Mouse (Mus musculus) thymus, adult 2 months (tissue): Measurements from ENCODE around the gene Ctnna3. TPM values are rescaled to one million over a fixed set of nuclear protein-coding genes. Genes with fewer than 3 reads are reported as not detected.
"Not testable (repeated sequence)": the region's sequence is repeated elsewhere in the genome, so short reads cannot be mapped to it uniquely, and the experiment has no call there.

Experiments used
- DNase-seq: peaks from one replicate; pipeline ENCODE4 v3.0.0; 2021
- H3K27ac ChIP-seq: fragments of 200-500 bp; 2 replicates; pipeline ENCODE4 v1.5.1; 2012; ENCODE audit warnings: low read length, control low read depth; ENCODE audit not compliant: control insufficient read depth, insufficient read depth
- H3K27me3 ChIP-seq: fragments of 200-500 bp; 2 replicates; pipeline ENCODE4 v1.6.1; 2012; ENCODE audit warnings: mild to moderate bottlenecking, low read length, moderate library complexity, mixed read lengths; ENCODE audit not compliant: control insufficient read depth, insufficient read depth
- H3K36me3 ChIP-seq: fragments of 200-500 bp; 2 replicates; pipeline ENCODE4 v1.6.1; 2012; ENCODE audit warnings: mild to moderate bottlenecking, low read length, moderate library complexity; ENCODE audit not compliant: control insufficient read depth, insufficient read depth
- H3K4me1 ChIP-seq: fragments of 200-500 bp; replicated peaks from 2 replicates; pipeline ENCODE4 v1.6.1; 2012; ENCODE audit warnings: low read length; ENCODE audit not compliant: control insufficient read depth, insufficient read depth
- H3K4me3 ChIP-seq: fragments of 200-500 bp; 2 replicates; pipeline ENCODE4 v1.5.1; 2012; ENCODE audit warnings: mild to moderate bottlenecking, low read length, control low read depth, moderate library complexity; ENCODE audit not compliant: control insufficient read depth, insufficient read depth
- CTCF ChIP-seq: fragments of 200-500 bp; IDR thresholded peaks from 2 replicates; pipeline ENCODE4 v1.5.1; 2012; ENCODE audit warnings: mild to moderate bottlenecking, control low read depth, low read length, moderate library complexity, borderline replicate concordance; ENCODE audit not compliant: control insufficient read depth, poor library complexity, insufficient read depth; ENCODE audit errors: extremely low read depth
- POLR2A ChIP-seq: fragments of 200-500 bp; IDR thresholded peaks from 2 replicates; pipeline ENCODE4 v1.6.1; 2012; ENCODE audit warnings: mild to moderate bottlenecking, low read length, control low read depth, moderate library complexity; ENCODE audit not compliant: control insufficient read depth, poor library complexity, insufficient read depth; ENCODE audit errors: extremely low read depth
- WGBS: fragments of 180-500 bp; shearing (Covaris S2); methylation state at CpG from one replicate; pipeline ENCODE4 v1.1.7; 2018; 5-methylcytosine and 5-hydroxymethylcytosine counted together
- polyA plus RNA-seq: library from polyadenylated mRNA; depleted of rRNA; stranded (reverse); fragments of >200 nt; gene quantifications from 2 replicates; pipeline ENCODE4 v1.2.3, GENCODE M21; 2012

Ctnna3 gene
- polyA plus RNA-seq, 1 experiment: 0.46 TPM

DNA sequence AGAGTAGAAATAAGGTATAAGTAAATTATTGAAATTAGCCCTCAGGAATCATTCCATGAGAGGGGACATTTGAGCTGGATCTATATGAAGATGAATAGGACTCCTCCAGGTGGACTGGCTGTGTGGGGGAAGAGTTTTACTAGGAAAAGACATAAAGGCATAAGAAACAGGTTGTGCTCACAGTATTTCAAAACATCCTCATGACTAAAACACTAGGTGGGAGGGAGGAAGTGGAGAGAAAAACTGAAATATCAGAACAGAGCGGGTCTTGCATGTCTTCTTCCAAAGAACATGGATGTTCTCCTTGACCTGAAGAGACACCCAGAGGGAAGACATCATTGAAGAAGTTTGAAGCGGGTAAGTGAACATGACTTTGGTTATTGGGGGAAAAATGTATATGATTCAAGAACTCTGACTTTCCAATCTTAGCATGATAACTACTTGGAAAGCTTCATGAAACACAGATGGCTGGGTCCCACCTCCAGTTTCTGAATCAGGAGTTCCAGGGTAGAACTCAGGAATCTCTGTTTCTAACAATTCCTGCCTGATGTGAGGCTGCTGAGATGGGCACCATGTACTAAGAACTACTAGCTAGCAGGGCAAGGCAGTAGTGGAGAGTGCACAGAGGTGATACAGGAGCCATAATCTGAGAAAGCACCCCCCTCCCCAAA, 881.9 kb downstream of the Ctnna3 start:
- Histone ChIP-seq H3K36me3 (no peaks in the 10 kb centered on the region), H3K4me3 (no peak overlapping the region), H3K27me3 (no peaks in the 10 kb centered on the region), H3K4me1 (no peaks in the 10 kb centered on the region), H3K27ac (no peak overlapping the region)
- WGBS: 92% methylated on average over 2 of the region's 2 CpGs
- TF ChIP-seq CTCF (no peak), POLR2A (no peak)
- no peak for DNase-seq

DNA sequence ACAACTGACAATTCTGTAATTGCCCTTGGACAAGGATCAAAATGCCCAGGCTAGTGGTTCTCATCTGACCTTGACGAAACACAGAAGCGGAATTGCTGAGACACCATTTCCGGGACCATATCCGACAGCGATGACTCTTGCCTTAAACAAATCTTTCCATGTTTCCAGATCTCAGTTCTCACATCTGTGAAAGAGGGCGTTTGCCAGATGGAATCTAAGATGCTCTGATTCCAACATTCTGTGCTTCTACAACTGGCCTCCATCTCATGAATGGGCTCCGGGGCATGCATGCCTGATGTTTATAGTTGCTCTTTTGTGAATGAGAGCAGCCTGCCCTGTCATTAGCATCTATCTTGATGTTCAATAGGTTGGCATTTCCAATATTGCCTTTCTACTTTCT, 890.4 kb downstream of the Ctnna3 start:
- no peak for DNase-seq
- Histone ChIP-seq H3K4me3 (no peak overlapping the region), H3K36me3 (no peaks in the 10 kb centered on the region), H3K27ac (no peak overlapping the region), H3K27me3 (no peaks in the 10 kb centered on the region), H3K4me1 (no peaks in the 10 kb centered on the region)
- 90% methylated on average over 7 of the region's 7 CpGs for WGBS
- no peak for TF ChIP-seq CTCF
- no peak for TF ChIP-seq POLR2A

DNA sequence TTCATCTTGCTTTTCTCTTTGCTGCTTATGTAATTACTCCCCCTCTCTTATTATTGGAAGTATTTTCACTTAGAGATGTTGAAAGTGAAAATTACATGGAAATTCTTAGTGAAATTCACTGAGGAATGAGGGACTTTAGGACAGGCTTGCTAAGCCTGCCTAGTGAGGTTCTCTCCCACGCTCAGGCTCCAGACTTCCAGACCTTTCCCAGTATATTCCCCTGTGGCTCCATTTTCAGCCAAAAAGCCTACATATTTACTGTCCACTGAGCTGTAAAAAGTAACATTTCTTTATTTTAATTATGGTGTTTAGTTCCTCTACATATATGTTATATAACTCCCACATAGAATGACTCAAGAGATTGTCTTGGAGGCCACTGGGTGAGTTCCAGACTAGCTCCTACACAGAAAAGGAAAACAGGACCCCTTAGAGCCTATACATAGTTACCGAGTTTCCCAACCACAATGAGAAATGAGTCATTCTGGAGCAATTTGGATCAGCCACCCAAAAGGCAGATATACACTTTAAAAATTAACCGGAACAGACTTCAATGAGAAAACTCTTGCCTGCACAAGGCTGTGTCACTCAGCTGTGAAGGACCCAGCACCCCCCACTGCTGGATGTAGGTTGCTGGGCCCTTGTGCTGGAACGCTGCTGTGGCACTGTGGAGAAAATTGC, 912.9 kb downstream of the Ctnna3 start:
- H3K4me3 ChIP-seq: no peak overlapping the region
- H3K27me3 ChIP-seq: no peaks in the 10 kb centered on the region
- no peak for DNase-seq
- no peak overlapping the region for H3K27ac ChIP-seq
- H3K36me3 ChIP-seq: no peaks in the 10 kb centered on the region
- H3K4me1 ChIP-seq: no peaks in the 10 kb centered on the region
- 81% methylated on average over 4 of the region's 4 CpGs for WGBS
- TF ChIP-seq CTCF (no peak), POLR2A (no peak)

DNA sequence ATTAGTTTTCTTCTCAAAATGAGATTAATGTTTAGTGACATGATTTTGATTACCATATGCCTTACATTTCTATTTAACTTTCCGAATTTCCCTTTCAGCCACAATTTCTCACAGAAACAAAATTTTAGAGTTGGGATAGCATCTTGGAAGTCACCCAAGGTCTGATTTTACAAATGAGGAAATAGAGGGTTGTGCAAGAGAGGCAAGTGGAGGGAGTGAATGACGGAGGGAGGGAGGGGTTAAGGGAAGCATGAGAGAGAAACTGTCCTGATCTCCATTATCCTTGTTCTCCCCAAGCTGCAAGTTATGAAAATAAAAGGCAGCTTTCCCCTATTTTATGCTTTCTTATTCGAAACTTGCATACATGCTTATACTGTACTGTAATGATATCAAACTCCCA, 943.4 kb downstream of the Ctnna3 start:
- DNase-seq: no peak
- Histone ChIP-seq H3K27me3 (no peaks in the 10 kb centered on the region), H3K4me1 (no peaks in the 10 kb centered on the region), H3K4me3 (no peak overlapping the region), H3K36me3 (no peaks in the 10 kb centered on the region), H3K27ac (no peak overlapping the region)
- no peak for TF ChIP-seq POLR2A
- TF ChIP-seq CTCF: no peak
- WGBS: 79% methylated on average over 3 of the region's 3 CpGs

DNA sequence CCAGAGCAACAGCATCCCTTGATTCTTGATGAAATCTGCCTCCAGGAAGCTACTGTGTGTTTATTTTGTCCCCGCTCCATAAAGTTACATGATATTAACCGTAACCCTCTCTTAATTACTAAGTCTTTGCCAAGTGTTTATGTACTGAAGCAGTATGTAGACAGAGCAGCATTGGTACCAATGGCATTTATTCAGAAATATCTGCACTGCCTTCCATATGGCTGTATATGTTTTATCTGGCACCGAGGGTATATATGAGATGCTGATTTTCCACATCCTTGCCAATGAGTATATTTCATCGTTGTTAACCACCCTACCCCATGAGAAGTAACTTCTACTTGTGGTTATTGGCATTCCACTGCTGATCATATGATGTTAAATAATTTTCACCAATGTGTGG, 947.9 kb downstream of the Ctnna3 start:
- H3K4me3 ChIP-seq: no peak overlapping the region
- no peaks in the 10 kb centered on the region for H3K36me3 ChIP-seq
- no peak for DNase-seq
- no peak for TF ChIP-seq POLR2A
- no peak for TF ChIP-seq CTCF
- 96% methylated on average over 4 of the region's 4 CpGs for WGBS
- H3K27me3 ChIP-seq: no peaks in the 10 kb centered on the region
- no peak overlapping the region for H3K27ac ChIP-seq
- no peaks in the 10 kb centered on the region for H3K4me1 ChIP-seq

DNA sequence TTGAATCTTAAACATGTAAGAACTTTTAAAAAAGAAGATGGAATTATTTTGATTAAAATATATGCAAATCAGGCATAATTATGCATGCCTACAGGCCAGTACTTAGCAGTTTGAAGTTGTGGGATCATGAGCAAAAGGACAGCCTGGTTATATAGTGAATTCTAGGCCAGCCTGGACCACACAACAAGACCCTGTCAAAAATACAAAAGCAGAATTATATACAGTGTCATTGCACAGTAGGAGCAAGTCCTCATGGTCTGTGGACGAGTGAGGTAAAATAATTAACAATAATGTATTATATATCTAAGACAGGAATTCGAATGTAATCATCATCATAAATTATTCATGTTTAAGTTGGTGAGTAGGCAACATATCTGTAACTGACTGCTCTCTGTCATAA, 966.7 kb downstream of the Ctnna3 start:
- DNase-seq: no peak
- H3K4me1 ChIP-seq: no peaks in the 10 kb centered on the region
- H3K4me3 ChIP-seq: no peak overlapping the region
- TF ChIP-seq CTCF (no peak), POLR2A (no peak)
- H3K27me3 ChIP-seq: no peaks in the 10 kb centered on the region
- no peaks in the 10 kb centered on the region for H3K36me3 ChIP-seq
- 71% methylated on average over 2 of the region's 2 CpGs for WGBS
- no peak overlapping the region for H3K27ac ChIP-seq

DNA sequence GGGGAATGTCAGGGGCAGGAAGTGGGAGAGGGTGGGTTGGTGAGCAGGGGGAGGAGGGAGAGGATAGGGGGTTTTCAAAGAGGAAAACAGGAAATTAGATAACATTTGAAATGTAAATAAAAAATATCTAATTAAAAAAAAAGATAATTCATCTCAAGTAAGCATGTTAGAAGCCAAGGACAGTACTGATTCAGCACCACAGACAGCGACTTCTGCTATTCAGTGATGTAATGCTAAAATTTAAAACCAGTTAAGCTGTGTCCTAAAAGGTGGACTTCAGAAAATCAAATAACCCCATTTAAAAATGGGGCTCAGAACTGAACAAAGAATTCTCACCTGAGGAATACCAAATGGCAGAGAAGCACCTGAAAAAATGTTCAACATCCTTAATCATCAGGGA, 988.5 kb downstream of the Ctnna3 start:
- not testable (repeated sequence) for H3K4me3 ChIP-seq, H3K4me1 ChIP-seq, H3K27ac ChIP-seq, H3K27me3 ChIP-seq, H3K36me3 ChIP-seq, DNase-seq
- 24% methylated on average over 1 of the region's 1 CpGs for WGBS
